ENCODE assay signal across 14 mouse cellular contexts in genomic region chr13:20787952-20788351, GRCm38 (mm10).
"Had no signal": no experiment of that assay in that cellular context is flagged by ENCODE, and none has a peak within 500 bp of the region (broad histone marks: within the 10 kb centered on the region; RNA-seq: fewer than 3 reads in every experiment).

No protein-coding gene starts in this region.

- H3K27me3 ChIP-seq: intestine, embryonic 15.5 days; limb, embryonic 13.5 days; liver, embryonic 13.5 days; megakaryocyte, embryonic 14.5 days; midbrain, embryonic 15.5 days; neural tube, embryonic 13.5 days had no signal

- ATAC-seq: intestine, embryonic 15.5 days; midbrain, embryonic 15.5 days had no signal

- H3K4me2 ChIP-seq: intestine, embryonic 15.5 days; limb, embryonic 13.5 days; liver, embryonic 13.5 days; midbrain, embryonic 11.5 days; midbrain, embryonic 15.5 days; neural tube, embryonic 13.5 days had no signal

- DNase-seq: kidney, adult 18-20 months; kidney, postnatal 14 days; left cerebral cortex, postnatal 4 days; liver, embryonic 13.5 days; lung, postnatal 10 days; thymus, adult 18-20 months; thymus, postnatal 25 days had no signal

- H3K36me3 ChIP-seq: intestine, embryonic 15.5 days; limb, embryonic 13.5 days; liver, embryonic 13.5 days; midbrain, embryonic 15.5 days; neural tube, embryonic 13.5 days had no signal

- H3K9me3 ChIP-seq: intestine, embryonic 15.5 days; limb, embryonic 13.5 days; liver, embryonic 13.5 days; megakaryocyte, embryonic 14.5 days; midbrain, embryonic 15.5 days; neural tube, embryonic 13.5 days had no signal

- H3K9ac ChIP-seq: intestine, embryonic 15.5 days; limb, embryonic 13.5 days; liver, embryonic 13.5 days; midbrain, embryonic 15.5 days; neural tube, embryonic 13.5 days had no signal

- H3K4me3 ChIP-seq: intestine, embryonic 15.5 days; limb, embryonic 13.5 days; liver, embryonic 13.5 days; megakaryocyte, embryonic 14.5 days; midbrain, embryonic 15.5 days; neural tube, embryonic 13.5 days had no signal

- H3K4me1 ChIP-seq: limb, embryonic 13.5 days; liver, embryonic 13.5 days; midbrain, embryonic 15.5 days; neural tube, embryonic 13.5 days had no signal

- H3K27ac ChIP-seq: intestine, embryonic 15.5 days; limb, embryonic 13.5 days; liver, embryonic 13.5 days; midbrain, embryonic 15.5 days; neural tube, embryonic 13.5 days; stomach, postnatal 0 days had no signal
